Mouse (Mus musculus): ENCODE measurements around the gene Cd55. TPM values are rescaled to one million over a fixed set of nuclear protein-coding genes. Genes with fewer than 3 reads are reported as not detected.

Gene Cd55
- polyA plus RNA-seq, 1 experiment from 2014 or later: 3.6 TPM

Other genes with a start within 250 kb of the Cd55 start
- not detected in 2 replicates for gene Cd55b, start 39.7 kb downstream of the Cd55 start, polyA plus RNA-seq (2016; fragmentation: Nextera tagmentation; extraction: Ambion mirVana)
- not detected in 2 replicates for gene Zp3r, start 166.9 kb upstream of the Cd55 start, polyA plus RNA-seq (2016; fragmentation: Nextera tagmentation; extraction: Ambion mirVana)
- gene C4bp, start 198.9 kb upstream of the Cd55 start, polyA plus RNA-seq (2016; fragmentation: Nextera tagmentation; extraction: Ambion mirVana): not detected in 2 replicates